Mouse (Mus musculus): Measurements from ENCODE around the gene Itgav. TPM values are rescaled to one million over a fixed set of nuclear protein-coding genes. Genes with fewer than 3 reads are reported as not detected.

The Itgav gene
- polyA plus RNA-seq, 1 experiment from 2014 or later = 48.3 TPM

DNA sequence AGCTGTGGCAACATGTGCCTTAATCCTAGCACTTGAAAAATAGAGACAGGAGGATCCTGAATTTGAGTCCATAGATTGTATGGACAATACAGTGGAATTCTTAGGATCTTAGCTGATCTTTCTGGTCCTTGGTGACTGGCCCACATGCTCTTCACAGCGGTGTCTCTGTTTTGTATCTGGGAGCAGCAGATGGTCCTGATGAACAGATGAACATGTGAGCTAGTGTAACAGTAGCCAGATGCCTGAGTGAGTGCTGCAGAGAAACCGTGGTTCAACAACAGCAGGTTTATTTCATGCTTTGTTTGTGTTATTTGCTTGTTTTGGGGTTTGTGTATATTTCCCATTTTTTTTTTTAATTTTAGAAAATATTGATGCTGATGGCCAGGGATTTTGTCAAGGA, 37.3 kb downstream of the Itgav start:
- H3K4me2 ChIP-seq (ENCODE audit: low read depth, low read length, severe bottlenecking) = no peak overlapping the region
- 82% methylated on average over 2 of the region's 2 CpGs for WGBS
- no peaks in the 10 kb centered on the region for H3K9me3 ChIP-seq (ENCODE audit: control insufficient read depth, low read length)
- no peak overlapping the region for H3K27ac ChIP-seq (ENCODE audit: low read depth, low read length)
- DNase-seq (ENCODE audit: low spot score) (no peak), ATAC-seq (replicated peaks; ENCODE audit: low FRiP score) (no peak)
- H3K4me3 ChIP-seq (ENCODE audit: low read depth, low read length) = no peak overlapping the region
- peaks cover 9% of the 10 kb centered on the region; the same call in 1 of the 2 replicates for H3K4me1 ChIP-seq (replicated peaks; ENCODE audit: control insufficient read depth, insufficient read depth, low read length)
- H3K9ac ChIP-seq (ENCODE audit: low read length) = no peak overlapping the region
- H3K36me3 ChIP-seq (ENCODE audit: control insufficient read depth, insufficient read depth, low read length) = no peaks in the 10 kb centered on the region
- H3K27me3 ChIP-seq (ENCODE audit: control insufficient read depth, insufficient read depth, low read length) = no peaks in the 10 kb centered on the region

DNA sequence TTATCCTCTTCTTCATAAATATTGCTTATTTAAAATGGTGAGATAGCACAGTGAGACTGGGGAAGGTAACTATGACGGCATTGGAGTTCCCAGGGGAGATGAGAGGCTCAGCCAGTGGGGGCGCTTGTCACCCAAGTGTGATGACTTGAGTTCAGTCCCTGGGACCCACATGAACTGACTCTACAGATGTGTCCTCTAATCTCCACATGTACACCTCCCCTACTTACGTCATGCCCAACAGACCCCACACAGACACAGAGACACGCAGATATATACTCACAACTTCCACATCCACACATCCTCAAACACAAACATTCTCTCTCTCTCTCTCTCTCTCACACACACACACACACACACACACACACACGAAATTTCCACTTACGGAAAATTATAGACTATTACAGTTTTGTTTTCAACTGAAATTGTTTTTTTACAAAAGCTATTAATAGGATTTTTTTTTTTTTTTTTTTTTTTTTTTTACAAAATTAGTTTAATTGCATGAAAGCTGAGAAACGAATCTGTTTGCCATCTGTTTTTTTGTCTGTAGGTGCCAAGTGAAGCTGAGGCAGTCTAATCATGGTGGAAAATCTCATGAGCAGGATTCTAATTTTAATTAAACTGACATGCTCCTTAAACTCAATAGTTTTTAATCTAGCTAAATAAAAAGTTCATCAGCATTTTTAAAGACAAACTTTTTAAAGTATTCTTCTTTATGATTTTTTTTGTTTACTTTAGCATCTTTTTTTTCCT, 38.1 kb downstream of the Itgav start:
- no peak overlapping the region for H3K9ac ChIP-seq (ENCODE audit: low read length)
- H3K9me3 ChIP-seq (ENCODE audit: control insufficient read depth, low read length) = no peaks in the 10 kb centered on the region
- H3K27me3 ChIP-seq (ENCODE audit: control insufficient read depth, insufficient read depth, low read length) = no peaks in the 10 kb centered on the region
- ATAC-seq (replicated peaks; ENCODE audit: low FRiP score) = no peak
- no peak overlapping the region for H3K4me3 ChIP-seq (ENCODE audit: low read depth, low read length)
- no peak overlapping the region for H3K27ac ChIP-seq (ENCODE audit: low read depth, low read length)
- no peak overlapping the region for H3K4me2 ChIP-seq (ENCODE audit: low read depth, low read length, severe bottlenecking)
- DNase-seq (ENCODE audit: low spot score) = no peak
- peaks cover 9% of the 10 kb centered on the region; the same call in 1 of the 2 replicates for H3K4me1 ChIP-seq (replicated peaks; ENCODE audit: control insufficient read depth, insufficient read depth, low read length)
- WGBS = 83% methylated on average over 7 of the region's 7 CpGs
- no peaks in the 10 kb centered on the region for H3K36me3 ChIP-seq (ENCODE audit: control insufficient read depth, insufficient read depth, low read length)

DNA sequence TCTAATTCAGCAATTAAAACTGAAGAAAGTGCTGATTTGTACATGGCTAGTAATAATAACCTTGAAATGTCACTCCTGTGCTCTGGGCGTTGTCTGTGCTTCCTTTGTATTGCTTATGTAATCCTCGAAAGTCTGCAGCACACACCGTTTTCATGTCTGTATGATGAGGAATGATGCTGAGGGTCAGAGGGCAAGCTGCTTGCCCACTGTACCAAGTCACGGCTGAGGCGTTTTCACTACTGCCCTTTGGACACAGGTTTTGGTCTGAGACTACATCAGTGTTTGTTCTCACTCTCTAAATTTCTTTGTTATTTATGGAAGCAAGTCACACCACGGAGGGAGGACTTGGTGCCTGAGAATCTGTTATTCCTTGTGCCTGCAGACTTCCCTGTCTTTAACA, 41.9 kb downstream of the Itgav start:
- Histone ChIP-seq H3K27ac (ENCODE audit: low read depth, low read length) (no peak overlapping the region), H3K27me3 (ENCODE audit: control insufficient read depth, insufficient read depth, low read length) (no peaks in the 10 kb centered on the region), H3K4me2 (ENCODE audit: low read depth, low read length, severe bottlenecking) (no peak overlapping the region), H3K36me3 (ENCODE audit: control insufficient read depth, insufficient read depth, low read length) (no peaks in the 10 kb centered on the region; the same call in 1 of the 2 replicates), H3K9ac (ENCODE audit: low read length) (no peak overlapping the region), H3K4me1 (replicated peaks; ENCODE audit: control insufficient read depth, insufficient read depth, low read length) (no peaks in the 10 kb centered on the region), H3K4me3 (ENCODE audit: low read depth, low read length) (no peak overlapping the region), H3K9me3 (ENCODE audit: control insufficient read depth, low read length) (no peaks in the 10 kb centered on the region)
- ATAC-seq (replicated peaks; ENCODE audit: low FRiP score) = no peak
- no peak for DNase-seq (ENCODE audit: low spot score)
- WGBS = 87% methylated on average over 6 of the region's 6 CpGs

DNA sequence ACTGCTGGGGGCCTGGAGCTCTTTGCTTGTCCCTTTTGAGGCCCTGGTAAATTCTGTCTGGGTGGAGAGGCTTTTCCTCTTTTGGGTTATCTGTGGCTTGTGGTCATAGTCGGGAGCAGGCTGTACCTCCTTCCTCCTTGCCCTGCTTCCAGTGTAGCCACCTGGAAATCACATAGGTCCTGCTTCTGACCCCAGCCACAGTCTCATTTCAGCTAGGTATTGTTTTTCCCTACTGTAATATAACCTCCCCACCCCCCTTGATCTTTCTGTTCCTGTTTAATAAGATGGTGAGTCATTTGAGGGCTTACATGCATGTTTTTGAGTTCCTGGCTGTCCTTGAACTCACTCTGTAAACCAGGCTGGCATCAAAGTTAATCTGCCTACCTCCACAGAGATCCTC, 42.7 kb downstream of the Itgav start:
- Histone ChIP-seq H3K9ac (ENCODE audit: low read length) (no peak overlapping the region), H3K9me3 (ENCODE audit: control insufficient read depth, low read length) (no peaks in the 10 kb centered on the region), H3K4me1 (replicated peaks; ENCODE audit: control insufficient read depth, insufficient read depth, low read length) (no peaks in the 10 kb centered on the region), H3K36me3 (ENCODE audit: control insufficient read depth, insufficient read depth, low read length) (no peaks in the 10 kb centered on the region; the same call in 1 of the 2 replicates), H3K4me3 (ENCODE audit: low read depth, low read length) (no peak overlapping the region), H3K27me3 (ENCODE audit: control insufficient read depth, insufficient read depth, low read length) (no peaks in the 10 kb centered on the region), H3K4me2 (ENCODE audit: low read depth, low read length, severe bottlenecking) (no peak overlapping the region), H3K27ac (ENCODE audit: low read depth, low read length) (no peak overlapping the region)
- DNase-seq (ENCODE audit: low spot score) = no peak
- WGBS = 82% methylated on average over 1 of the region's 1 CpGs
- no peak for ATAC-seq (replicated peaks; ENCODE audit: low FRiP score)

DNA sequence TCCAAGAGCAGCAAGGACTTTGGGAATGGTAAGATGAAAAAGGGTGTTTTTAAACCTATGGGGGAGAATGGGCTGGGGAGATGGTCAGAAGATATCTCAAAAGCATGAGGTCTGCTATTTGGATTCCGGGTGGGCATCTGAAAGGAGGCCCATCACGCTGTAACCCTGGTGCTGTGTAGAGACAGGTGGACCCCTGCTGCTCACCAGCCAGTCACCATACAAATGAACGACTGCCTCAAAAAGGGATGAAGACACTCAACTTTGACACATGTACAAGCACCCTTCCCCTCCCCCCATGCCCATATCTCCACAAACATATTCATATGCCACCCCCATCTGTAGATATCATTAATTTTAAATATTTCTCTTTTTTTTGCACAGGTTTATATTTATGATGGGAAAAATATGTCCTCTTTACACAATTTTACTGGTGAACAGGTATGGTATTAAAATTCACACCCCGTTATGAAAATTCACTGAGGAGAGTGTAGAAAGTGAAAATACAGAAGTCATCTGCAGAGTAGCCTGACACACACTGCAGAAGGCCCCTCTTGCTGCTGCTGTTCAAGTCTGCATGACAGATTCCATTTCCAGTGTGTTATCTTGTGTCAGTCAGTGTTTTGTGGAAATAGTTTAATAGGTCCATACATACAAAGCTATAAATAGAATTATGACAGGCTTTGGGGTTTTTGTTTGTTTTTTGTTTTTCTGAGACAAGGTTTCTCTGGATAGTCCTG, 44.3 kb downstream of the Itgav start:
- Histone ChIP-seq H3K27me3 (ENCODE audit: control insufficient read depth, insufficient read depth, low read length) (no peaks in the 10 kb centered on the region), H3K36me3 (ENCODE audit: control insufficient read depth, insufficient read depth, low read length) (no peaks in the 10 kb centered on the region; the same call in 1 of the 2 replicates), H3K27ac (ENCODE audit: low read depth, low read length) (no peak overlapping the region), H3K4me3 (ENCODE audit: low read depth, low read length) (no peak overlapping the region), H3K9ac (ENCODE audit: low read length) (no peak overlapping the region), H3K4me1 (replicated peaks; ENCODE audit: control insufficient read depth, insufficient read depth, low read length) (no peaks in the 10 kb centered on the region), H3K4me2 (ENCODE audit: low read depth, low read length, severe bottlenecking) (no peak overlapping the region), H3K9me3 (ENCODE audit: control insufficient read depth, low read length) (no peaks in the 10 kb centered on the region)
- DNase-seq (ENCODE audit: low spot score) (no peak), ATAC-seq (replicated peaks; ENCODE audit: low FRiP score) (no peak)
- WGBS = 92% methylated on average over 4 of the region's 4 CpGs

DNA sequence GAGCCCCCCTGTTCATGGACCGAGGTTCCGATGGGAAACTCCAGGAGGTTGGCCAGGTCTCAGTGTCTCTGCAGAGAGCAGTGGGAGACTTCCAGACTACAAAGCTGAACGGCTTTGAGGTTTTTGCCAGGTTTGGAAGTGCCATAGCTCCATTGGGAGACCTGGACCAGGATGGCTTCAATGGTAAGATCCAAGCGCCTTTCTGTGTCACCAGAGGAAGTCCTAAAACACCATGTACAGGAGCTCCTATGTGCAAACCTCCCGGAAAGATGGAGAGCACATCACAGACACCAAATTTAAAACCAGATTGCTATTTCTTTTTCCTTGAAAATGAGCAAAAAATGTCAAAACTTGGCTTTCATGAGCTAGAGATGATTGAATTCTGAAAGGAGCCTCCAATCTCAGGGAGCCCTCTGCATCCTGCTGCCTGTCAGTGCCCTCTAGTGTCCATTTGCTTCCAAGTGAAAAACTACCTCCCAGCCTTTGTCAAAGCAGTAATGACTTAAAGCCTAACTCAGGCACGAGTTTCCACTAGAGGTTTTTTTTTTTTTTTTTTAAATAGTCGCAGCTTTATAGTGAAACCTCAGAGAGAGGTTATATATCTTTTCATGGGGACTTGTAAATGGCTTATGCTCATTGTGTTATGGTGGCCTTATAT, 47.1 kb downstream of the Itgav start:
- WGBS = 59% methylated on average over 7 of the region's 7 CpGs
- H3K4me1 ChIP-seq (replicated peaks; ENCODE audit: control insufficient read depth, insufficient read depth, low read length) = no peaks in the 10 kb centered on the region
- H3K9ac ChIP-seq (ENCODE audit: low read length) = no peak overlapping the region
- DNase-seq (ENCODE audit: low spot score) (peak; percentile 55), ATAC-seq (replicated peaks; ENCODE audit: low FRiP score) (no peak)
- no peak overlapping the region for H3K4me2 ChIP-seq (ENCODE audit: low read depth, low read length, severe bottlenecking)
- no peaks in the 10 kb centered on the region for H3K9me3 ChIP-seq (ENCODE audit: control insufficient read depth, low read length)
- H3K27me3 ChIP-seq (ENCODE audit: control insufficient read depth, insufficient read depth, low read length) = no peaks in the 10 kb centered on the region
- no peaks in the 10 kb centered on the region; the same call in 1 of the 2 replicates for H3K36me3 ChIP-seq (ENCODE audit: control insufficient read depth, insufficient read depth, low read length)
- H3K4me3 ChIP-seq (ENCODE audit: low read depth, low read length) = no peak overlapping the region
- H3K27ac ChIP-seq (ENCODE audit: low read depth, low read length) = no peak overlapping the region

DNA sequence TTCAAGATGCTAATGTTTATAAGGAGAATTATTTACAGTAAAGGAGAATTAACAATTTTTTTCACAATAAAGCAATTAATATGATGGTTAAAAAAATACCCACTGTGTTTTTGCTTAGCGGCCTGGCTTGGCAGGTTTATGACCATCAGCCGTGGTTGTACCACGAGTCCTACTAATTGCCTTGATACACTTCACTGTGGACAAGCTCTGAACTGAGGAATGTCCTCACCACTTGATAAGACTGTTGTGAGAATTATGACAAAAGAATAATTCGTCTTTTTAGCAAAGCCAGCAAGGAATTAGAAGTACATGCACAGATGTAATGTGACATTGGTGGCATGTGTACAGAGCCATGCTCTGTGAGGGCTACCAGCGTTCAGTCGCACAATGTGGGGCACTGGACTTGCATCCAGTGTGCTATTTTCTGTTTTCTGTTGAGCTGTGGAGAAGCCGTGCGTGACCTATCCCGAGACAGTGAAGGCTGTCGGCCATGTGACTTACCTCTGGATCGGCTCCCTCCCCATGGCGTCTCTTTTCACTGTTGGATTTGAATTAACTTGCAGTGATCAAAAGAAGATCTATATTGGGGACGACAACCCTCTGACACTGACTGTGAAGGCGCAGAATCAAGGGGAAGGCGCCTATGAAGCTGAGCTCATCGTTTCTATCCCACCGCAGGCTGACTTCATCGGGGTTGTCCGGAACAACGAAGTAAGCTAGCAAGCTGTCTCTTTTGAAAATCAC, 67.3 kb downstream of the Itgav start:
- no peaks in the 10 kb centered on the region for H3K27me3 ChIP-seq (ENCODE audit: control insufficient read depth, insufficient read depth, low read length)
- ATAC-seq (replicated peaks; ENCODE audit: low FRiP score) = peak; percentile 56
- no peaks in the 10 kb centered on the region for H3K4me1 ChIP-seq (replicated peaks; ENCODE audit: control insufficient read depth, insufficient read depth, low read length)
- H3K9ac ChIP-seq (ENCODE audit: low read length) = no peak overlapping the region
- H3K9me3 ChIP-seq (ENCODE audit: control insufficient read depth, low read length) = no peaks in the 10 kb centered on the region
- no peak overlapping the region for H3K4me2 ChIP-seq (ENCODE audit: low read depth, low read length, severe bottlenecking)
- H3K36me3 ChIP-seq (ENCODE audit: control insufficient read depth, insufficient read depth, low read length) = no peaks in the 10 kb centered on the region
- H3K27ac ChIP-seq (ENCODE audit: low read depth, low read length) = no peak overlapping the region
- H3K4me3 ChIP-seq (ENCODE audit: low read depth, low read length) = no peak overlapping the region
- WGBS = 76% methylated on average over 20 of the region's 20 CpGs
- DNase-seq (ENCODE audit: low spot score) = no peak

DNA sequence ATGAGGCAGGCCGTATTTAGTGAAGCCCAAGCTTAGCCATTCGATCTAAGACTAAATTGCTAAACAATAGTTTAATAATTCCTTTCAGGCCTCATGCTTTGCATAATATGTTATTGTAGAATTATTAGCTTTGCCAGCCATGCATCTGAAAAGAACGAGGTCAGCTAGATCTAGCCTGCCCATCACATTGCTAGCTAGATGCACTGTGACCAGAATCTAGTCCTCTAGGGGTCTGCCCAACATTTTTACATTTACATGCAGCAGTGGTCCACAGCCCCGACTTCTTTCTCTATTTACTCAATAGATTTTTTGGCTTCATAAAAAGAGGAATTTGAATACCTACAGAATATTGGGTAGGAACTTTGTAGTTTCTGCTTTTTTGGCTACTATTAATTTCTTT, 67.9 kb downstream of the Itgav start:
- Histone ChIP-seq H3K4me1 (replicated peaks; ENCODE audit: control insufficient read depth, insufficient read depth, low read length) (no peaks in the 10 kb centered on the region), H3K9me3 (ENCODE audit: control insufficient read depth, low read length) (no peaks in the 10 kb centered on the region), H3K27me3 (ENCODE audit: control insufficient read depth, insufficient read depth, low read length) (no peaks in the 10 kb centered on the region), H3K4me2 (ENCODE audit: low read depth, low read length, severe bottlenecking) (no peak overlapping the region), H3K4me3 (ENCODE audit: low read depth, low read length) (no peak overlapping the region), H3K36me3 (ENCODE audit: control insufficient read depth, insufficient read depth, low read length) (no peaks in the 10 kb centered on the region), H3K9ac (ENCODE audit: low read length) (no peak overlapping the region), H3K27ac (ENCODE audit: low read depth, low read length) (no peak overlapping the region)
- no peak for ATAC-seq (replicated peaks; ENCODE audit: low FRiP score)
- WGBS = 73% methylated on average over 4 of the region's 4 CpGs
- no peak for DNase-seq (ENCODE audit: low spot score)
